Mouse (Mus musculus): ENCODE results near the gene Celsr1. TPM values are rescaled to one million over a fixed set of nuclear protein-coding genes. Genes with fewer than 3 reads are reported as not detected.

Gene Celsr1
- polyA plus RNA-seq, 1 experiment from 2014 or later, result 3.5 TPM

DNA sequence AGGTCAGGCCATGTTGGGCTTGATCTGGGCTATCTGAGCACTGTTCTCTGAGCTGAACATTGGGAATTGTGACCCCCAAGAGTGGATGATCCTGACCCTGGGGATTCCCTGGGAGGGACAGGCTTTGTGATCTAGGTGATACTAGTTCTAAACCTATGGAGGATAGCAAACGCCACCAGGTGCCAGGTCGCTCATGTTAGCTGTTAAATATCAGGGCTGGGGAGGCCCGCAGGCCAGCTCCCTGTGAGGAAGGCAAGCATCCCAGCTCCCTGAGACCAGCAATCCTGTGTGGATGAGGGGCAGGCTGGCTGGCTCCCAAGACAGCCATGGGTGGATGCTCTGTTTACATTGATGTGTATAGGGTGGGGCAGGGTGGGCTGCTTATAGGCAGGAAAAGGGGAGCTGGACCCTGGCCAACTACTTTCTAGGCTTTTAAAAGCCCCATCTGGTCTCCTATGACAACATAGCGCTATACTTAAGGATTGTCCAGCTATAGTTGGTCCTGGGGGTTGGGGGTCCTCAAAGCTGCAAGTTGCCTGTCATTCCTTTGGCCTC lies 34.4 kb upstream of the Celsr1 start:
- Histone ChIP-seq H3K4me1 (ENCODE audit: control insufficient read depth, insufficient read depth, low read length) (peaks cover 21% of the 10 kb centered on the region), H3K9me3 (ENCODE audit: control insufficient read depth, low read length) (no peaks in the 10 kb centered on the region), H3K36me3 (ENCODE audit: control insufficient read depth, insufficient read depth, low read length) (no peaks in the 10 kb centered on the region), H3K27ac (replicated peaks; ENCODE audit: low read depth, low read length) (no peak overlapping the region), H3K4me3 (replicated peaks; ENCODE audit: low read depth, low read length) (no peak overlapping the region), H3K27me3 (ENCODE audit: control insufficient read depth, insufficient read depth, low read length) (no peaks in the 10 kb centered on the region), H3K9ac (replicated peaks; ENCODE audit: low read length) (no peak overlapping the region), H3K4me2 (ENCODE audit: low read length) (no peak overlapping the region)
- DNase-seq (no peak), ATAC-seq (ENCODE audit: low FRiP score, low TSS enrichment) (no peak)
- 90% methylated on average over 4 of the region's 4 CpGs for WGBS

DNA sequence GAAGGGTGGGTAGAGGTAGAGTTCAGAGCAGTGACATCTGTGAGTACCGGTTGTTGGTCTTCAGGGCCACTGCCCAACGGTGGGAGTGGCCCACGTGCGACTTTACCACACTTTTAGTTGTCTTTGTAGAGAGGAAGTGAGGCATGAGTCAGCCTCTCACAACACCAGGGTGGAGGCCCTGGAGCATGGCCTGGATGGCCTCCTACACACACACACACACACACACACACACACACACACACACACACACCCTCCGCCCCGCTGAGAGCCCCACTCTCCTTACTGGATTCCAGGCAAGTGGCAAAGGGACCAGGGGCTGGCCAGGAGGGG lies 34.0 kb upstream of the Celsr1 start:
- no peak for ATAC-seq (ENCODE audit: low FRiP score, low TSS enrichment)
- no peak overlapping the region for H3K9ac ChIP-seq (replicated peaks; ENCODE audit: low read length)
- H3K4me1 ChIP-seq (ENCODE audit: control insufficient read depth, insufficient read depth, low read length), result peaks cover 21% of the 10 kb centered on the region
- no peak for DNase-seq
- no peaks in the 10 kb centered on the region for H3K36me3 ChIP-seq (ENCODE audit: control insufficient read depth, insufficient read depth, low read length)
- no peak overlapping the region for H3K4me2 ChIP-seq (ENCODE audit: low read length)
- 71% methylated on average over 6 of the region's 6 CpGs for WGBS
- no peaks in the 10 kb centered on the region for H3K9me3 ChIP-seq (ENCODE audit: control insufficient read depth, low read length)
- no peak overlapping the region for H3K27ac ChIP-seq (replicated peaks; ENCODE audit: low read depth, low read length)
- H3K27me3 ChIP-seq (ENCODE audit: control insufficient read depth, insufficient read depth, low read length), result no peaks in the 10 kb centered on the region
- no peak overlapping the region for H3K4me3 ChIP-seq (replicated peaks; ENCODE audit: low read depth, low read length)

DNA sequence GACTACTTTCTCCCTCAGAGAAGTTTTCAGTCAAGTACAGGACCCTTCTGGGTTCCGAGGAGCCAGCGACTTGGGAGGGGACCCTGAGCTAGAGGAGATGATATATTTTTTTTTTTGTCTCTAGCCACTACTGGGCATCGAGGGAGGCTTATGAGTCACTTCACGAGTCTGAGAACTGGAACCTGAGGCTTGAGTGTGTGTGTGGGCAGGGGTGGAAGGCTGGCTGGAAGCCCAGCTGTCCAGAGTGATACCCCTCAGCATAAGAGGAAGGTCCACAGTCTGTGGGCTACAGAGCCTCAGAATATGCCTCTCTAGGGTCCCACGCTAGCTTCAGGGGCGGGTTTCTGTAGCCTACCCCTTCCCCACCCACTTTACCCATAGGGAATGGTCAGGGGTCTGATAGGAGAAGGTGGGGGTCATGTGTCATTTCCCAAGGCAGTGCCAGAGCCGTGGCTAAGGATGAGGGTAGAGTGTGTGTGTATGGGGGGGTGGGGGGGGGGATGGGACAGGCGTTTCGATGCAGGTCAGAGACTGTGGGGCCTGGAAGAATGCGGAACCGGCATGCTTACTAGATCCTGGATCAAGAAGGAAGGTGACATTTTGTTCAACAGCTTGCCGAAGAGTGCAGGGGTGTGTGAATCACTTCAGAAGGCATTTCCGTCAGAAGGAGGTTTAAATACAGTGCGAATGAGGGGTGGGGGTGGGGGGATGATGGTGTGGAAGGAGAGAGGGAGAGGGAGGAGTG lies 33.4 kb upstream of the Celsr1 start:
- Histone ChIP-seq H3K27me3 (ENCODE audit: control insufficient read depth, insufficient read depth, low read length) (no peaks in the 10 kb centered on the region), H3K9ac (replicated peaks; ENCODE audit: low read length) (no peak overlapping the region), H3K4me3 (replicated peaks; ENCODE audit: low read depth, low read length) (no peak overlapping the region), H3K4me1 (ENCODE audit: control insufficient read depth, insufficient read depth, low read length) (peaks cover 24% of the 10 kb centered on the region), H3K9me3 (ENCODE audit: control insufficient read depth, low read length) (no peaks in the 10 kb centered on the region), H3K27ac (replicated peaks; ENCODE audit: low read depth, low read length) (no peak overlapping the region), H3K36me3 (ENCODE audit: control insufficient read depth, insufficient read depth, low read length) (no peaks in the 10 kb centered on the region), H3K4me2 (ENCODE audit: low read length) (no peak overlapping the region)
- DNase-seq (no peak), ATAC-seq (ENCODE audit: low FRiP score, low TSS enrichment) (no peak)
- WGBS, result 85% methylated on average over 14 of the region's 14 CpGs

DNA sequence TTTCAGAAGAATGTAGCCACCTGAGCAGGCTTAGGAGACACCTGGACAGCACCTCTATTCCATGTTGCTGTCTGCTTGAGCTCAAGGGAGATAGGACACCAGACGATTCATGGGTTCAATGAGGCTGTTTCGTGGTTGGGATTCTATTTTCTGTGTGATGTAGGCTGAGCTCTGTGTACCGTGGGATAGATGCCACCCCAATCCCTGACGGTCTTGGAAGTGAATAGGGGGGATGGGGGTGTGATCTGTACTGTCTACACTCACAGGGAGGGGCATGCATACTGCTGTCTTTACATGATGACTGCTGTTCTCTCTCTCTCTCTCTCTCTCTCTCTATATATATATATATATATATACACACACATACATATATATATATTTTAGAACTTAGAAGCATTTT lies 31.8 kb upstream of the Celsr1 start:
- WGBS, result 93% methylated on average over 4 of the region's 4 CpGs
- no peak for ATAC-seq (ENCODE audit: low FRiP score, low TSS enrichment)
- H3K4me2 ChIP-seq (ENCODE audit: low read length), result no peak overlapping the region
- no peak overlapping the region for H3K27ac ChIP-seq (replicated peaks; ENCODE audit: low read depth, low read length)
- H3K4me3 ChIP-seq (replicated peaks; ENCODE audit: low read depth, low read length), result no peak overlapping the region
- peaks cover 35% of the 10 kb centered on the region for H3K4me1 ChIP-seq (ENCODE audit: control insufficient read depth, insufficient read depth, low read length)
- DNase-seq, result no peak
- no peaks in the 10 kb centered on the region for H3K27me3 ChIP-seq (ENCODE audit: control insufficient read depth, insufficient read depth, low read length)
- 0 out of 2 replicates have a peak, but pooled peaks cover 3% of the 10 kb centered on the region for H3K36me3 ChIP-seq (ENCODE audit: control insufficient read depth, insufficient read depth, low read length)
- H3K9ac ChIP-seq (replicated peaks; ENCODE audit: low read length), result no peak overlapping the region
- H3K9me3 ChIP-seq (ENCODE audit: control insufficient read depth, low read length), result no peaks in the 10 kb centered on the region

GRCm38 (mm10) chr15:86064850-86065229 lies 31.3 kb upstream of the Celsr1 start:
- Histone ChIP-seq H3K9ac (replicated peaks; ENCODE audit: low read length) (no peak overlapping the region), H3K4me3 (replicated peaks; ENCODE audit: low read depth, low read length) (no peak overlapping the region), H3K4me2 (ENCODE audit: low read length) (no peak overlapping the region), H3K27me3 (ENCODE audit: control insufficient read depth, insufficient read depth, low read length) (no peaks in the 10 kb centered on the region), H3K27ac (replicated peaks; ENCODE audit: low read depth, low read length) (no peak overlapping the region), H3K36me3 (ENCODE audit: control insufficient read depth, insufficient read depth, low read length) (0 out of 2 replicates have a peak, but pooled peaks cover 3% of the 10 kb centered on the region), H3K9me3 (ENCODE audit: control insufficient read depth, low read length) (no peaks in the 10 kb centered on the region), H3K4me1 (ENCODE audit: control insufficient read depth, insufficient read depth, low read length) (peaks cover 36% of the 10 kb centered on the region)
- no peak for ATAC-seq (ENCODE audit: low FRiP score, low TSS enrichment)
- 96% methylated on average over 3 of the region's 3 CpGs for WGBS
- DNase-seq, result no peak

DNA sequence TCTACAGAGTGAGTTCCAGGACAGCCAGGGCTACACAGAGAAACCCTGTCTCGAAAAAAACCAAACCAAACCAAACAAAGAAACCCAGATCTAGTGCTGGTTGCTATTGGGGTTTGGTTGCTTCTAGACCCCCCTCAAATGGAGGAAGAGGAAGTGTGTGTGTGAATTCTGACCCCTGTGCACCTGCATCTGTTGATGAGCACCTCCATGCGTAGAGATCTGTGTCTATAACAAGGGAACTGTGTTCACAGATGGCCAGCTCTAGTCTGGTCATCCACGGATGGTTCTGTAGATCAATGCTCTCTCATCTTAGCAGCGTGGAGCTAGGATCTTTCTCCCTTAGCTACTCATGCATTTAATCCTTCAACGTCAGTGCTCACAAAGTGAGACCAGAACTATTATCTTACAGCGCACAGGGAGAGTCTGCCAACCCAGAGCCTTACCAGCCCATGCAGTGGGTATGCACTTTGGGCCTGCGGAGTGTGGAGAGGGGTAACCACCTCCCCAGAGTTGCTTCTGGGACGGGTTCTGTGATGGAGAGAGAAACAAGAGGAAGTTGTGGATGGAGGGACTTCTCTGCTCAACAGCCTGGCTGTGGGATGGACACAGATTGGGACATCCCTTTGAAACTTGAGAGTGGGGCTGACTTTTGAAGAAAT lies 30.7 kb upstream of the Celsr1 start:
- no peak overlapping the region for H3K4me2 ChIP-seq (ENCODE audit: low read length)
- no peak overlapping the region for H3K27ac ChIP-seq (replicated peaks; ENCODE audit: low read depth, low read length)
- 0 out of 2 replicates have a peak, but pooled peaks cover 3% of the 10 kb centered on the region for H3K36me3 ChIP-seq (ENCODE audit: control insufficient read depth, insufficient read depth, low read length)
- DNase-seq (no peak), ATAC-seq (ENCODE audit: low FRiP score, low TSS enrichment) (no peak)
- H3K27me3 ChIP-seq (ENCODE audit: control insufficient read depth, insufficient read depth, low read length), result no peaks in the 10 kb centered on the region
- H3K4me1 ChIP-seq (ENCODE audit: control insufficient read depth, insufficient read depth, low read length), result peaks cover 37% of the 10 kb centered on the region
- H3K9ac ChIP-seq (replicated peaks; ENCODE audit: low read length), result no peak overlapping the region
- no peak overlapping the region for H3K4me3 ChIP-seq (replicated peaks; ENCODE audit: low read depth, low read length)
- H3K9me3 ChIP-seq (ENCODE audit: control insufficient read depth, low read length), result no peaks in the 10 kb centered on the region
- WGBS, result 59% methylated on average over 8 of the region's 8 CpGs

DNA sequence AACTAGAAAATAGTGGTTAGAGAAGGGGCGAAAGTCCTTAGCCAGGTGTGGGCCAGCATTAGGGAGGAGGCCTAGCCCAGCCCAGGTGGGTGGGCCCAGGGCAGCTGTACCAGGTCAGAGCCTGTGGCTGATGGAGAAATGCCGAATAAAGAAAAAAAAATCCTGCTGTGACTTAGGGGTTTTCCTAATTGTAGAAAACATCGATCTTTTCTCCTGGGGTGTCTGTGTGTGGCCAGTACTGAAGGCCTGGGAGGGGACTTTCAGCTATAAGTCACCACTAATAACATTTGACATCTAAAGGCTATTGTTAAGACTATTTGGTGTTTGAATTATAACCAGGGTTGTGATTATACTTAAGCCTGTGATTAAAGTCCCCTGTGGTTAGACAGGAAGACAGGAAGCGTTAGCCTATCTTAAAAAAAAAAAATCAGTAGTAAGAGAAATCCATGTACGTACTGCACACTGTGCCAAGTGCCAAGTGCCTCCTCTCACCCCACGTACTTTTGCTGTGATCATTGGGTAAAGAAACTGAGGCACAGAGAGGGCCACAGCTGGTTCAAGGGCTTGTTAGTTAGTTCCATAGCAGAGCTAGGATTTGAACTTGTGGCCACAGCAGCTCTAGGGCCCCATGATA lies 28.4 kb upstream of the Celsr1 start:
- DNase-seq, result no peak
- Histone ChIP-seq H3K27ac (replicated peaks; ENCODE audit: low read depth, low read length) (no peak overlapping the region), H3K36me3 (ENCODE audit: control insufficient read depth, insufficient read depth, low read length) (0 out of 2 replicates have a peak, but pooled peaks cover 3% of the 10 kb centered on the region), H3K4me3 (replicated peaks; ENCODE audit: low read depth, low read length) (no peak overlapping the region), H3K4me2 (ENCODE audit: low read length) (peak overlapping the region; percentile 93), H3K9ac (replicated peaks; ENCODE audit: low read length) (no peak overlapping the region), H3K4me1 (ENCODE audit: control insufficient read depth, insufficient read depth, low read length) (peaks cover 39% of the 10 kb centered on the region), H3K9me3 (ENCODE audit: control insufficient read depth, low read length) (no peaks in the 10 kb centered on the region), H3K27me3 (ENCODE audit: control insufficient read depth, insufficient read depth, low read length) (no peaks in the 10 kb centered on the region)
- no peak for ATAC-seq (ENCODE audit: low FRiP score, low TSS enrichment)
- 53% methylated on average over 6 of the region's 6 CpGs for WGBS

DNA sequence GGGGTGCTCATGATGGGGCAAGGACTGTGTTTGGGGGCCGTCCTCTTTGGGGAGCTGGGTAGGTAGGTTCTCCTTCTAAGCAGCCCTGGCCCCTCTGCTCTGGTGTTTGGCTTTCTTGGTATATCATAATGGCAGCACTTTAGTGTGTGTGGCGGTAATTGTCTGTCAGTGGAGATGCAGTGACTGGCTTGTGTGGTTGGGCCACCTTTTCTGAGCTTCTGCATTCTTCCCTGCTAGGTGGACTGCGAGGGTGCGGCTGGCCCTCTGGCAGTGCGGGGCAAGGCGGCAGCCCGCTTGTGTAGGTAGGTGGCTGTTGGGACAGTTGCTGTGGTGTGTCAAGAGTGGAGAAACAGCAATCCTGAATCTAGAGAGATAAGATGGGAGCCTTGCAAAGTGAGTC lies 27.6 kb upstream of the Celsr1 start:
- H3K4me1 ChIP-seq (ENCODE audit: control insufficient read depth, insufficient read depth, low read length), result peaks cover 39% of the 10 kb centered on the region
- H3K27ac ChIP-seq (replicated peaks; ENCODE audit: low read depth, low read length), result peak overlapping the region; percentile 52
- 86% methylated on average over 7 of the region's 7 CpGs for WGBS

More for the DNA sequence above, 27.6 kb upstream of the Celsr1 start:
- 0 out of 2 replicates have a peak overlapping the region, but pooled peaks have one; percentile 6 for H3K9ac ChIP-seq (replicated peaks; ENCODE audit: low read length)
- peak overlapping the region; percentile 86; the same call in 1 of the 2 replicates for H3K4me3 ChIP-seq (replicated peaks; ENCODE audit: low read depth, low read length)
- DNase-seq, result no peak
- 0 out of 2 replicates have a peak, but pooled peaks cover 3% of the 10 kb centered on the region for H3K36me3 ChIP-seq (ENCODE audit: control insufficient read depth, insufficient read depth, low read length)
- ATAC-seq (ENCODE audit: low FRiP score, low TSS enrichment), result no peak
- H3K4me2 ChIP-seq (ENCODE audit: low read length), result peak overlapping the region; percentile 93
- H3K9me3 ChIP-seq (ENCODE audit: control insufficient read depth, low read length), result no peaks in the 10 kb centered on the region
- no peaks in the 10 kb centered on the region for H3K27me3 ChIP-seq (ENCODE audit: control insufficient read depth, insufficient read depth, low read length)

All from midbrain, embryonic 14.5 days (tissue).